Comparison of ENCODE assay signal across 8 mouse cellular contexts in the genomic region with DNA sequence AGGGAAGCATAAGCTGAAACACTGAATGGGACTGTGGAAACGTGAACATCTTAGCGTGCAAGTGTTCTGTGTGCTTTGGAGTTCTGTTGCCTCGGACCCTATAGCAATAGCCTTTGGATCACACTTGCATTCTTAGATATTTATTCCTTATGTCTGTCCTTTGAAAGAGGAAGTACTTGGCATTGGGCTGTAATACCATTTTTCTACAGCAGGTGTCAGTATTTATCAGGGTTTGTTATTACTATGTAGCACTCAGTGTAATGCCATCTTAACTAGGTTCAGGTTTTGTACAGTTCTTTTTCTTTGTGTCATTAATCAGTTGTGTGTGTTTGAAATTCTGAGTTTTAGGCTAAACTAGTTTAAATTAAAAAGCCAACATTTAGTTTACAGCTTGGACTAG. TPM values are rescaled to one million over a fixed set of nuclear protein-coding genes. Genes with fewer than 3 reads are reported as not detected.
A peak's percentile ranks its signal among the peaks of the same experiment; 100 is the strongest.
DNase-seq lines count a peak whose midpoint lies in the region; ATAC-seq lines count a peak whose summit lies in the region.

No protein-coding gene starts in this region.

- no peaks in the 10 kb centered on the region for H3K27me3 ChIP-seq in midbrain, embryonic 11.5 days (ENCODE audit: control insufficient read depth, insufficient read depth, low read length)
- no peaks in the 10 kb centered on the region for H3K27me3 ChIP-seq in midbrain, embryonic 15.5 days (replicated peaks)

- no peak overlapping the region for H3K4me3 ChIP-seq in midbrain, embryonic 11.5 days (ENCODE audit: low read depth, low read length)
- H3K4me3 ChIP-seq in midbrain, embryonic 15.5 days: no peak overlapping the region

- DNase-seq in heart, adult 8-10 months (ENCODE audit: low spot score): peak; percentile 76
- no peak for DNase-seq in heart, postnatal 25 days (ENCODE audit: low spot score)
- DNase-seq in midbrain, embryonic 11.5 days (ENCODE audit: low spot score, missing footprints): peak; percentile 95
- DNase-seq in c-Kit-negative CD71-positive TER-119-positive erythroid progenitor cells, embryonic 14.5 days (ENCODE audit: low read depth, low spot score): peak; percentile 59
- peak; percentile 84 for DNase-seq in lung, postnatal 36 days
- no peak for DNase-seq in urinary bladder, adult 2 months (ENCODE audit: low spot score)
- no peak for DNase-seq in adrenal gland, postnatal 36 days

- H3K36me3 ChIP-seq in midbrain, embryonic 11.5 days (ENCODE audit: control insufficient read depth, insufficient read depth, low read length): no peaks in the 10 kb centered on the region
- H3K36me3 ChIP-seq in midbrain, embryonic 15.5 days (replicated peaks): no peaks in the 10 kb centered on the region

- intact Hi-C loops in heart, postnatal 25 days (cut with DNase I): loop anchor here (5.0 kb wide), 1 partner anchor 246 kb away; no protein-coding TSS in a partner anchor

- H3K9ac ChIP-seq in midbrain, embryonic 11.5 days (ENCODE audit: low read length): no peak overlapping the region
- H3K9ac ChIP-seq in midbrain, embryonic 15.5 days: no peak overlapping the region

- no peak overlapping the region for H3K27ac ChIP-seq in midbrain, embryonic 11.5 days (ENCODE audit: low read depth, low read length)
- H3K27ac ChIP-seq in midbrain, embryonic 15.5 days: no peak overlapping the region

- H3K9me3 ChIP-seq in midbrain, embryonic 11.5 days (ENCODE audit: control insufficient read depth, low read length): no peaks in the 10 kb centered on the region
- no peaks in the 10 kb centered on the region for H3K9me3 ChIP-seq in midbrain, embryonic 15.5 days

- ATAC-seq in midbrain, embryonic 11.5 days (ENCODE audit: low FRiP score): no peak
- ATAC-seq in midbrain, embryonic 15.5 days (replicated peaks): no peak

- WGBS in midbrain, embryonic 11.5 days: 60% methylated on average over 3 of the region's 3 CpGs
- WGBS in midbrain, embryonic 15.5 days: 67% methylated on average over 3 of the region's 3 CpGs

- no peaks in the 10 kb centered on the region for H3K4me1 ChIP-seq in midbrain, embryonic 11.5 days (ENCODE audit: control insufficient read depth, insufficient read depth, low read length)
- no peaks in the 10 kb centered on the region for H3K4me1 ChIP-seq in midbrain, embryonic 15.5 days

- H3K4me2 ChIP-seq in midbrain, embryonic 11.5 days: no peak overlapping the region
- H3K4me2 ChIP-seq in midbrain, embryonic 15.5 days: no peak overlapping the region

RNA-seq across cellular contexts. Expression of gene Hprt, which starts 18.1 kb away (rescaled TPM):
- 10 to 100 TPM; 50.1 to 58.0 (median 53.9) TPM for total RNA-seq in heart, adult 8-10 months (2022)
- 10 to 100 TPM; 57.7 to 66.7 TPM for total RNA-seq in heart, postnatal 25 days (2021)
- 75.3 and 76.5 TPM in 2 replicates for polyA plus RNA-seq in midbrain, embryonic 11.5 days (2014; fragmentation: Nextera tagmentation; extraction: Ambion mirVana)
- polyA plus RNA-seq in midbrain, embryonic 15.5 days (2015; fragmentation: Nextera tagmentation; extraction: Ambion mirVana): 80.2 and 83.4 TPM in 2 replicates
- polyA plus RNA-seq in urinary bladder, adult 2 months (2012; rRNA removed): 107 and 118 TPM in 2 replicates
- 100 to 1,000 TPM; 119 to 120 TPM for total RNA-seq in adrenal gland, postnatal 36 days (2021)

Comparison
In these comparisons a context has a peak if more than half of its experiments do, and no peak if none do; other contexts are left out.
1. DNase-seq: peak in heart, adult 8-10 months (single experiment), midbrain, embryonic 11.5 days (single experiment), c-Kit-negative CD71-positive TER-119-positive erythroid progenitor cells, embryonic 14.5 days (single experiment) and lung, postnatal 36 days (single experiment); none in heart, postnatal 25 days (single experiment), urinary bladder, adult 2 months (single experiment) and adrenal gland, postnatal 36 days (0 of 2).